Mouse (Mus musculus): ENCODE measurements around the gene Ccdc12.
"Not testable (repeated sequence)": the region's sequence is repeated elsewhere in the genome, so short reads cannot be mapped to it uniquely, and the experiment has no call there.

Ccdc12 gene

GRCm38 (mm10) chr9:110673107-110673752, 16.9 kb downstream of the Ccdc12 start:
- DNase-seq (ENCODE audit: low read depth), result no peak

- no peak for DNase-seq (ENCODE audit: low read depth)
Observed at GRCm38 (mm10) chr9:110676492-110676911, 20.2 kb downstream of the Ccdc12 start.

- no peak for DNase-seq (ENCODE audit: low read depth)
Observed at GRCm38 (mm10) chr9:110678886-110679285, 22.6 kb downstream of the Ccdc12 start.

- no peak for DNase-seq (ENCODE audit: low read depth)
Observed at GRCm38 (mm10) chr9:110680736-110681507, 24.6 kb downstream of the Ccdc12 start.

- no peak for DNase-seq (ENCODE audit: low read depth)
Observed at GRCm38 (mm10) chr9:110681817-110682216, 25.5 kb downstream of the Ccdc12 start.

GRCm38 (mm10) chr9:110682255-110682654, 26.0 kb downstream of the Ccdc12 start:
- DNase-seq (ENCODE audit: low read depth), result no peak

- not testable (repeated sequence) for DNase-seq (ENCODE audit: low read depth)
Observed at GRCm38 (mm10) chr9:110682697-110683096, 26.4 kb downstream of the Ccdc12 start.

- DNase-seq (ENCODE audit: low read depth), result no peak
Observed at GRCm38 (mm10) chr9:110683574-110684099, 27.3 kb downstream of the Ccdc12 start.

- peak; percentile 89 for DNase-seq (ENCODE audit: low read depth)
Observed at GRCm38 (mm10) chr9:110684100-110684831, 28.0 kb downstream of the Ccdc12 start.

- DNase-seq (ENCODE audit: low read depth), result no peak
Observed at GRCm38 (mm10) chr9:110685187-110685586, 28.9 kb downstream of the Ccdc12 start.

GRCm38 (mm10) chr9:110685591-110685990, 29.3 kb downstream of the Ccdc12 start:
- no peak for DNase-seq (ENCODE audit: low read depth)

GRCm38 (mm10) chr9:110686472-110686871, 30.2 kb downstream of the Ccdc12 start:
- no peak for DNase-seq (ENCODE audit: low read depth)

- no peak for DNase-seq (ENCODE audit: low read depth)
Observed at GRCm38 (mm10) chr9:110687061-110687460, 30.8 kb downstream of the Ccdc12 start.

GRCm38 (mm10) chr9:110687846-110688245, 31.5 kb downstream of the Ccdc12 start:
- DNase-seq (ENCODE audit: low read depth), result peak; percentile 44

GRCm38 (mm10) chr9:110689261-110689779, 33.0 kb downstream of the Ccdc12 start:
- no peak for DNase-seq (ENCODE audit: low read depth)

GRCm38 (mm10) chr9:110695165-110695755, 39.0 kb downstream of the Ccdc12 start:
- no peak for DNase-seq (ENCODE audit: low read depth)

- no peak for DNase-seq (ENCODE audit: low read depth)
Observed at GRCm38 (mm10) chr9:110696427-110696826, 40.1 kb downstream of the Ccdc12 start.

- DNase-seq (ENCODE audit: low read depth), result peak; percentile 46
Observed at GRCm38 (mm10) chr9:110697465-110697864, 41.2 kb downstream of the Ccdc12 start.

- DNase-seq (ENCODE audit: low read depth), result no peak
Observed at GRCm38 (mm10) chr9:110699574-110699973, 43.3 kb downstream of the Ccdc12 start.

GRCm38 (mm10) chr9:110701114-110702032, 45.1 kb downstream of the Ccdc12 start:
- DNase-seq (ENCODE audit: low read depth), result no peak

GRCm38 (mm10) chr9:110702848-110703247, 46.5 kb downstream of the Ccdc12 start:
- DNase-seq (ENCODE audit: low read depth), result no peak

All from NIH3T3 (cell line).